Mouse (Mus musculus) urinary bladder, postnatal 25 days (tissue): ENCODE results near the gene Mus81.

ENCODE experiments used
- DNase-seq: peaks from one replicate; pipeline ENCODE4 v3.0.0; 2022; ENCODE audit warnings: low spot score

The Mus81 gene

GRCm38 (mm10) chr19:5445747-5446146 is 42.5 kb downstream of the Mus81 start:
- DNase-seq = no peak

GRCm38 (mm10) chr19:5444954-5445353 is 43.2 kb downstream of the Mus81 start:
- DNase-seq = no peak

- DNase-seq = no peak
Observed at GRCm38 (mm10) chr19:5444371-5444908, 43.8 kb downstream of the Mus81 start.

- no peak for DNase-seq
Observed at GRCm38 (mm10) chr19:5433951-5434350, 54.3 kb downstream of the Mus81 start.

GRCm38 (mm10) chr19:5432992-5433852 is 55.0 kb downstream of the Mus81 start:
- DNase-seq = peak; percentile 41
